Mouse (Mus musculus) thymus, postnatal 4 days (tissue): Measurements from ENCODE around the gene Rreb1.

Source experiments
- DNase-seq: peaks from one replicate; pipeline ENCODE4 v3.0.0; 2021

The Rreb1 gene

DNA sequence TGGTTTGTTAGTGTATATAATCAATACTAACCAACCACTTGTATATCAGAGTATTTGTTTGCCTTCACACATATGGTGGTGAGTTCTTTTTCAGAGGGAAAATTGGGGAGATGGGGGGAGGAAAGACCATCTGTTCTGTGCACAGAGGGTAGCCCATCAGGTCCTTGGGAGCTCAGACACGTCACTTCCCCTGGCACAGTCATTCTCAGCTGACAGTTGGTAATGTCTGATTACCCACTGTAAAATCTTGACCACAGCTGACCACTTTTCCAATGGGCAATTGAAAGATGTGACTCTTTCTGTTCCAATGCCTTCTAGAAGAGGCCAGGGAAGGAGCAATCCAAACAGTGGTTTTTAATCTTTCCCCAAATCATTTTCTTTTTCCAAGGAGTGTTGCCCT is 101.8 kb downstream of the Rreb1 start:
- no peak for DNase-seq

GRCm38 (mm10) chr13:37880581-37881130 is 102.5 kb downstream of the Rreb1 start:
- peak; percentile 68 for DNase-seq

GRCm38 (mm10) chr13:37882521-37882920 is 104.3 kb downstream of the Rreb1 start:
- DNase-seq = peak; percentile 68

- no peak for DNase-seq
These were observed 104.8 kb downstream of the Rreb1 start for GRCm38 (mm10) chr13:37883008-37883407.

DNA sequence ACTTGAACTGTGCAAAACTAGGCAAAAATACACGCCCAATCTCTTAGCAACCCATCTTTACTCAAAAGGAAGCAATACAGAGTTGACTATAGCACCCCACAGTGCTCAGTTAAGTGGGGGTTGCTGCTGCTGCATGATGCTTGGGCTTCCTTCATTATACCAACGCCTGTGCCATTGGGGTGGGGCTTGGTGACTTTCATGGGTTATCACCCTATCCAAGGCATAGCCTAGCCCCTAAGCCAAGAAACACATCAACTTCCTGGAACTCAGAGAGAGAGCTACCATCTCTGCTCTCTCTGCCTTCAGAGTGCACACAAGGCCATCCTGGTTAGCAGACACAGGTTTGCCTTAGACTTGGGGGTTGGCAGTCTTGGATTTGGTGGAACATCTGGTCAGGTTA is 107.2 kb downstream of the Rreb1 start:
- DNase-seq = no peak

- no peak for DNase-seq
These were observed 107.8 kb downstream of the Rreb1 start for GRCm38 (mm10) chr13:37886024-37886423.

DNA sequence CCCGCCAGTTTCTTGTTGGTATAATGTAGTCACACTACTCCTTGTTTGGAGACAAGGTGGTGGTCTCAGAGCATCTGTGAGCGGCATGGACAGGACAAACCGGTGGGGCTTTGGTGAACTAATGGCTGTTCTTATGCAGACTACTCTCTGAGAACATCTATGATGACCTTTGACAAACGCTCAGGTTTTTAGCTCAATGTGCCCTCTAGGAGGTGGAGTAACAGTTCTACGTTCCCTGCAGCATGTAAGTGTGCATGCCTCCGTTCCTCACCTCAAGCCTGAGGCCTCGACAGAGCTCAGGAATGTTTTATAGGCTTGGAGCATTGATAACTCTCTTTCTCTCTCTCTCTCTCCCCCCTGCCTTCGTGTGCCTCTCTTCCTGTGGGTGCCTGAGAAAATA is 116.6 kb downstream of the Rreb1 start:
- DNase-seq = no peak

DNA sequence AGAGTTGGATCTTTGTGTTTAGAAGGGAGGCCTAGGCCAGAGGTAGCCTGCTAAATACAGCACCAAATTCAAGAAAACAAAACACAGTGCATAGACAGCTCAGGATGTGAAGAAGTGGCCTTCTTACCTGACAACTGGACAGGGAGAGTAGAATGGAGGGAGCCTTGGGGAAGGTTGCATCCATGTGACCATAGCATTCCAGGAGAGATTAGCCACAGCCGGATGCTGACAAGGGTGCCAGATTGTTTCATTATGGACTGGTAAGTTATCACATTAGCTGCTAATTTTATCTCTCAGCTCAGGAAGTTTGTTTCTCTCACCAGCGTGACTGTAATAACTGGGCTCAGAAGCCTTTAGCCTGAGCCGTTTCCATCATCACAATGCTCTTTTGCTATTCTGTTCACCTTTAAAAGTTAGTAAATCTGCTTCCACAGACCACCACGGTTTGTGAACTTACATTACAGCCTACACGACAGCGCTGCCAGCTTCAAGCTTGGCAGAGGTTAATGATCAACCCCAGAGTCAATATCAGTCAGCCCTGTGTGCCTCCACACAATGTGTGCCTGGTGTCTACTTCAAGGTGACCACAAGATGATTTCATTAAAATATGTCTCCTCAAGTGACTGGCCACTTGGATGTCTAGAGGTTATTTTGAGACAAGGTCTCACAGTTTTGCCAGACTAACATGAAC is 117.5 kb downstream of the Rreb1 start:
- DNase-seq = no peak

DNA sequence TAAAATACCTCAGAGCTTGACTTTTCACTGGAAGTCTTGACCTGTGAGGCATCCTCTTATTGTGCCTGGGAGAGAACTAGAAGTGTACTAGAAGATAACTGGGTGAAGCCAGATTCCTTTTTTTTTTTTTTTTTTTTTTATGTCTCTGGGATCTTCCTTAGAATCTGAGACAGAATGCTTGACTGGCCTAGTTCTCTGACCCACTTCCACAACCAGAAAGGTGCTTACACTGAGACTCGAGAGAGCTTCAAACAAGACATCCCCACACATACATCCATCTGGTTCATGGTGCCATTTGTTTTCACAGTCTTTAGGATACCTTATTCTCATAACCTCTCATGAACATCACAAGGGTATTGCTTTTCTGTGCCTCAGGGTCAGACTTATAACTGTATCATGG is 118.2 kb downstream of the Rreb1 start:
- DNase-seq = no peak

GRCm38 (mm10) chr13:37898772-37899171 is 120.6 kb downstream of the Rreb1 start:
- DNase-seq = no peak

DNA sequence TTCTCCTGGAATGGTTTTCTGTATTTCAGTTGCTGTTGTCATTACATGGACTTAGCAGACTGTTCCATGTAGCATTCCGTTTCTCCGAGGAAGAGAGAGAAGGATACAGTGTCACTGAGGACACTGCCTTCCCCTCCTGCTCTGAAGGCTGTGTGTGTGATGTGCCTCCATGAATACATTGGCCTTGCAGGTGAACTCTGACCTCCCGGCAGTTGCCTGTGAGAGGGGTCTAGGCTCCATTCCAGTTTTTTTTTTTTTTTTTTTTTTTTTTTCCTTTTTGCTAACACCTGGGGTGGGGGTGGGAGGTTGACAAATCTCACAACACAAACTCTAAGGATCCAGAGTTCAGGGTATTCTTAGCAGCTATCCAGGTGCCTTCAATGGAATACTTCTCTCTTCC is 124.8 kb downstream of the Rreb1 start:
- DNase-seq = no peak

DNA sequence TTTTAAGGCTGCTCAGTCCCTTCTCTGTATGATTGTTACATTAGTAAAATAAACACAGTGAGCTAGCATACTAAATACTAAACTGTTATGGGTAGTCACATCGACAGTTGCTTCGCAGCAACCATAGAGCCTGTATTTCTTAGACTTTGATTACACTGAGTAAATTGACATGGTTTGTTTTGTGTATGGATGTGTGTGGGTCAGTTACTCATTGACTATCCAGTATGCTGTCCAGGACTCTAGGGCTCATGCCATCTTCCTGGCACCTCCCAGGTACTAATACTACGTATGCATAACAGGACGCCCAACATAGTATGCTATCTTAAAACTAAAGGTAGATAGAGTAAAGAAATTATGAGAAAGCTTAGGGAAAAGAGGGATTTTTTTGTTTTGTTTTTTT is 125.3 kb downstream of the Rreb1 start:
- DNase-seq = no peak

DNA sequence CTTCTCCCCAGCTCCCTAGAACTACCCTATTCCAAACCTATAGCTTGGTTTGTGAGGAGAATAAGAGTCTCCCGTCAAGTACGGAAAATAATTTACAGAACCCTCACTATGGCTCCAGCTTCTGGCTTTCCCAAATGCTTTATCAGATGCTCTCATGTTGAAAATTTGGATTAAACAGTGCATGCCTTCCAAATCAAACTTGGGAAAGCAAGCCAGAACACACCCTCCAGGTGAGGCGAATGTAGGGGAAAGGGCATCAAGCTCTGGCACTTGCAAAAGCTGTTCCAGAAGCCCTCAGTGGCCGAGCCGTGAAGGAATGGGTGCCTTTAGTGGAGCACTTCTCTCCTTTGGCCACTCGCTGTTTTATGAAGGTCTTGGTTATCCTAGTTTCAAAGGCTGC is 126.2 kb downstream of the Rreb1 start:
- DNase-seq = no peak

- DNase-seq = peak; percentile 56
These were observed 129.9 kb downstream of the Rreb1 start for GRCm38 (mm10) chr13:37908061-37908460.

GRCm38 (mm10) chr13:37908493-37908892 is 130.3 kb downstream of the Rreb1 start:
- peak; percentile 51 for DNase-seq

DNA sequence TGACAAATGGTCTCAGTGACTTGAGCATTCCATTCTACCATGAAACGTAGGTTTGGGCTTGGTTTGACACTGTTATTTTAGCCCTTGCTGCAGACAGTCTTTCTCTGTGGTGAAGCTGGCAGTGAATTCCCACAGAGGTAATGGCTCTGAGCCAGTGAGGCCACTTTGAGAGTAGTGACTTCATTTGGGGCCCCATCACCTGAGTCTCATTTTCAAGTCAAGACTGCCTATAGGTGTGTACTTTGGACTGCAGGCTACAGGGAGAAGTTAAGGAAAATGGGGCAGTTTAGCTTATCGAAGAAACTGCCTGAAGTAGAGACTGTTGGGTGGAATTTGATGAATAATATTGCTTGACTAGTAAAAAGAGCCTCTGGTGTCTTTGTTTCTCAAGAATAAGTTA is 131.0 kb downstream of the Rreb1 start:
- DNase-seq = no peak

- DNase-seq = no peak
These were observed 133.8 kb downstream of the Rreb1 start for GRCm38 (mm10) chr13:37912011-37912410.

GRCm38 (mm10) chr13:37912591-37913467 is 134.6 kb downstream of the Rreb1 start:
- DNase-seq = no peak

- no peak for DNase-seq
These were observed 135.8 kb downstream of the Rreb1 start for GRCm38 (mm10) chr13:37913963-37914362.

DNA sequence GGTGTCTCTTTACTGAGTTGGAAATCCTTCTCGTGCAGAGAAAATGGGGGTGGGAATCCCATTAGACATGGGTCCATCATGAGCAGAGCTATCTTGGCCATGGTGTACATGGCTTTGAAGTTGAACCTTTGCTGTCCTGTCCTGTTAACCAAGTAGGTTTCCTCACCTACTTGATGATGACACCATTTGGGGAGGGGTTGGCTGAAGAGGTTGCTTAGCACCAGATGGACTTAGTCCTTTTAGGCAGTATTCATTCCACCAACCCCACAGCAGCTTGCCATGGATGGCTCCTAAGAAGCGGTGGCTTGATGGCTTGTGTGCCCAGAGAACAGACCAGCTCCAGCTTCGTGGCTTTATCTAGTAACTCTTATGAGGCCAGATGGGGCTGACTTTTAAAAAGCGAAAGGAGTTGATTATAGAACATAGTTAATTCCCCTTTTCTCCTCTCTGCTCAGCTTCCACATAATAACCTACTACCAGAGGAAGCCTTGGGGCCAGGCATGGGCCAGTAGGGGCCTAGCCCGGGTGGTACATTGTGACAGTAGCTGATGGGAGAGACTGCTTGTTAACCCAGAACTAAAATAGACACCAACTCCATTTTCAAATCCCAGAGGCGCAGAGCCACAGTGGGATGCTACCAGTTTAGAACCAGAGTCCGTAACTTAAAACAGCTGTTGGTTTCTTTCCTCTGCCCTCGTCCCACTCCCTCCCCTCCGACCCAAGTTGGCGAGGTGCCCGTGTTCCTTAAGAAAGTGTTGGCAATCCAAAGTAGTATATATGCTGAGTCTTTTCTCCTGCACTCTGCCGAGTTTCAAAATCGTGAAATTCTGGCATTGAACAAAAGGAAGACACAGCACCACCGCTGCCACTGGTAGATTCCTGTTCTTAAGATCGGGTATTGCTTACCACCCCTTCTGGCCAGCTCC is 140.4 kb downstream of the Rreb1 start:
- DNase-seq = no peak

DNA sequence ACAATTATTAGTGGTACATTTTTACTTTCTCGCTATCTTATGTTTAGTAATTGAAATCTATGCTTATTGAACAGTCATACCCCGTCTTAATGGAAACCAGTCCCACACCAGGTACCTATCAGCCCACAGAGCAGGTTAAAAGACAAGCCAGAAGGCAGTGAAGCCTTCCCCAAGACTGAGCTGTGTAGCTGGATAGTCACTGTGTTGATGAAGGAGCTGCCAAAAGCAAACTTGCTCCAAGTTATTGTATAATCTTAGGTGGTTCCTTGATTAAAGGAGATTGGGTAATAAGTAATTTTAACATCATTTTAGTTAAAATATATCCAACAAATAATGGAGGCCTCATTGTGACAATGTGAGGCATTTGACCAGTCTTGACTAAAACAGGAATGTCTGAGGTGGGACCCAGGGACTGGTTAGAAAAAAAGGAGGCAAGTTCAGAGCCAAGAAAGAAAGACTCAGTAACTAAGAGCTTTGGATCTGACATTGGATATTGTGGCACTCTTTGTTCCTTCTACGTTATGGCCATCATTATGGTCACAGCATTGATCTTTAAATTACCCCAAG is 141.6 kb downstream of the Rreb1 start:
- DNase-seq = no peak

DNA sequence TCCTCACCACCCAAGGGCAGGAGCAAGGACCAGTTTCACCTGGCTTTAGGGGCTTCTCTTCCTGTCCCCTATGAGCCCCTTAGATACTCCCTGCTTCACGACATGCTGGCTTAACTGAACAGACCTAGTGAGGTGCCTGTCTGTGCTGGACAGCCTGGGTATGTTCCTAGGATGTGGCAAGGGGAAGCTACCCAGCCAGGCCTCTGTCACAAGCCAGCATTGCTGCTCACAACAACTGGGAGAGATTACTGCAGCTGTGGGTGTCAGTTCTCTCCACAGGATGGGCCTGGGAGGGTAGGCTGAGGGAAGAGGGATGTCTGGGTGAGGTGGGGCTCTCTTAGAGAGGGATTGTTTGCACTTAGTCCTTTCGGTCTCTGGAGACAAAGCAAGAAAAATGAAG is 142.5 kb downstream of the Rreb1 start:
- DNase-seq = no peak

GRCm38 (mm10) chr13:37923091-37923490 is 144.9 kb downstream of the Rreb1 start:
- DNase-seq = peak; percentile 59
